Mouse (Mus musculus): ENCODE data around the gene Abcb6.

GRCm38 (mm10) chr1:75133421-75134207 lies 46.6 kb downstream of the Abcb6 start, which contains the start of gene Slc23a3:
- TF ChIP-seq CTCF (IDR thresholded peaks at IDR 0.05; ENCODE audit: borderline replicate concordance, insufficient read depth, low read depth, low read length): no peak
- TF ChIP-seq POLR2A (IDR thresholded peaks at IDR 0.05; ENCODE audit: borderline replicate concordance, insufficient read depth, low read length): no peak

All from cerebellum, adult 2 months (tissue).